Comparison of ENCODE assay signal across 9 mouse cellular contexts in the genomic region with DNA sequence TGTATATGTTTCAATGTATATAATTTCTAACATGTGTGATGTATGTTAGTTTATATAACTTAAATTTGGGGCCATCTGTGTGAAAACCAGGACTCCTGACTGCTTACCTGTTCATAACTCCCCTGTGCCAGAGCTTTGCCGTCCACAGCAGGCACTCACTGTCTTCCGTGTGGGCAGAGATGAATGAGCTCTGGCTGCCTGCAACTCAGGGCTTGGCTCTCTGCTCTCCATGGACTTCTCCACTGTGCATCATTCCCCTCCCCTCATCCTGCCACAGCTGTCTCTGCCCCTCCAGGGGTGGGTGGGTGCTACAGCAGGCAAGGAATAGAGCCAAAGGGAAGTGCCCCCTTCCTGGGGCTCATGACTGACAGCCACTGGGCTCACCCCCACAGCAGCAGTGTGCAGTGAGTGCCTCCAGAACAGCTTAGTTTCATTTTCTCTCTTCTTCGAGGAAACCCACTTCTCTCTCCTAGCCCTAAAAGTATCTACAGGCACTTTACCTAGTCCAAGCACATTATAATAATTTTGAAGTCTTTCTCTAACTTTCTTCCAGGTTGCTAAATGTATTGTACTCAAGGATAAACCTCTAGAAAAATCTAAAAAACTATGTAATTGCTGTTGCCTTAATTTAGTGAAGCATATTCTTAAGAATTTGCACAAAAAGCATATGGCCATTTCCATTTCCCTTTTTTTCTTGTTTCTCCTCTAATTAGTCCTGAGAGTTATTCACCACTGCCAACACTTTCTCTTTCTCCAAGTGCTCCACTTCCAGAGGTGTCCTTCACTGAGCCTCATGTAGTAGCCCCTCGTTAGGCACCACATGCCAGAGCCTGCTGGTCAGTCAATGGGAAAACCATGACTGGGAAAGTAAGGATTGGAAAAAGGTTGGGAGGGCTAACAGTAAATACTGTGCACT. TPM values are rescaled to one million over a fixed set of nuclear protein-coding genes. Genes with fewer than 3 reads are reported as not detected.
DNase-seq lines count a peak whose midpoint lies in the region; ATAC-seq and TF ChIP-seq lines count a peak whose summit lies in the region.
"Had no signal": no experiment of that assay in that cellular context is flagged by ENCODE, and none has a peak within 500 bp of the region (broad histone marks: within the 10 kb centered on the region; RNA-seq: fewer than 3 reads in every experiment).

No protein-coding gene starts in this region.

- no peak for TF ChIP-seq CTCF in lung, adult 2 months (IDR thresholded peaks at IDR 0.05; ENCODE audit: insufficient read depth, low read length)

- H3K27me3 ChIP-seq in lung, embryonic 16.5 days (ENCODE audit: control insufficient read depth, insufficient read depth, low read depth, low read length), result no peaks in the 10 kb centered on the region
- no peaks in the 10 kb centered on the region for H3K27me3 ChIP-seq in liver, embryonic 15.5 days
- no peaks in the 10 kb centered on the region for H3K27me3 ChIP-seq in midbrain, embryonic 16.5 days (ENCODE audit: control insufficient read depth, insufficient read depth, low read depth, low read length)
- H3K27me3 ChIP-seq: neural tube, embryonic 13.5 days had no signal

- no peak for TF ChIP-seq POLR2A in lung, adult 2 months (IDR thresholded peaks at IDR 0.05; ENCODE audit: borderline replicate concordance, extremely low read depth, low read depth, low read length)

- no peak overlapping the region for H3K27ac ChIP-seq in lung, embryonic 16.5 days (ENCODE audit: low read length)
- H3K27ac ChIP-seq in liver, embryonic 15.5 days (replicated peaks), result no peak overlapping the region
- H3K27ac ChIP-seq in midbrain, embryonic 16.5 days (ENCODE audit: low read length), result no peak overlapping the region
- H3K27ac ChIP-seq: neural tube, embryonic 13.5 days had no signal

- no peak for ATAC-seq in lung, embryonic 16.5 days (ENCODE audit: low read depth)
- no peak for ATAC-seq in liver, embryonic 15.5 days (ENCODE audit: insufficient read depth)
- no peak for ATAC-seq in midbrain, embryonic 16.5 days

- intact Hi-C loops in left cerebral cortex, postnatal 10 days (cut with DNase I), result no loop called here

- WGBS in lung, embryonic 16.5 days, result 55% methylated on average over 4 of the region's 4 CpGs
- WGBS in lung, adult 2 months, result 43% methylated on average over 4 of the region's 4 CpGs
- WGBS in liver, embryonic 15.5 days (ENCODE audit: insufficient replicate concordance), result 31% methylated on average over 4 of the region's 4 CpGs
- 75% methylated on average over 4 of the region's 4 CpGs for WGBS in midbrain, embryonic 16.5 days

- H3K36me3 ChIP-seq in lung, embryonic 16.5 days (ENCODE audit: control insufficient read depth, insufficient read depth, low read length), result no peaks in the 10 kb centered on the region
- H3K36me3 ChIP-seq in liver, embryonic 15.5 days (replicated peaks), result no peaks in the 10 kb centered on the region
- H3K36me3 ChIP-seq in midbrain, embryonic 16.5 days (ENCODE audit: control insufficient read depth, insufficient read depth, low read length), result no peaks in the 10 kb centered on the region
- H3K36me3 ChIP-seq: neural tube, embryonic 13.5 days had no signal

- 0 out of 2 replicates have a peak, but pooled peaks cover 4% of the 10 kb centered on the region for H3K4me1 ChIP-seq in lung, embryonic 16.5 days (replicated peaks; ENCODE audit: control insufficient read depth, insufficient read depth, low read length)
- H3K4me1 ChIP-seq in lung, adult 2 months (ENCODE audit: control insufficient read depth, insufficient read depth, low read length), result no peaks in the 10 kb centered on the region
- no peaks in the 10 kb centered on the region for H3K4me1 ChIP-seq in liver, embryonic 15.5 days (replicated peaks)
- no peaks in the 10 kb centered on the region for H3K4me1 ChIP-seq in midbrain, embryonic 16.5 days (ENCODE audit: control insufficient read depth, insufficient read depth, low read length)
- H3K4me1 ChIP-seq: neural tube, embryonic 13.5 days had no signal

- no peak overlapping the region for H3K9ac ChIP-seq in lung, embryonic 16.5 days (ENCODE audit: low read length)
- H3K9ac ChIP-seq in liver, embryonic 15.5 days, result no peak overlapping the region
- H3K9ac ChIP-seq in midbrain, embryonic 16.5 days (ENCODE audit: low read depth, low read length), result no peak overlapping the region
- H3K9ac ChIP-seq: neural tube, embryonic 13.5 days had no signal

- DNase-seq in lung, adult 2 months, result no peak
- peak; percentile 9 for DNase-seq in adrenal gland, postnatal 25 days
- DNase-seq in thymus, postnatal 36 days, result peak; percentile 13 to 36
- no peak for DNase-seq in left cerebral cortex, postnatal 10 days (ENCODE audit: extremely low spot score in 1 of 2, low spot score in 2 of 2)
- DNase-seq: kidney, postnatal 14 days had no signal

- no peaks in the 10 kb centered on the region for H3K9me3 ChIP-seq in lung, embryonic 16.5 days (ENCODE audit: control insufficient read depth, low read length)
- H3K9me3 ChIP-seq in liver, embryonic 15.5 days (replicated peaks), result no peaks in the 10 kb centered on the region
- H3K9me3 ChIP-seq in midbrain, embryonic 16.5 days (replicated peaks; ENCODE audit: control insufficient read depth, low read length, poor library complexity, severe bottlenecking), result no peaks in the 10 kb centered on the region
- H3K9me3 ChIP-seq: neural tube, embryonic 13.5 days had no signal

- H3K4me2 ChIP-seq in lung, embryonic 16.5 days (ENCODE audit: low read depth, low read length), result peak overlapping the region; percentile 13; the same call in 1 of the 2 replicates
- H3K4me2 ChIP-seq in liver, embryonic 15.5 days, result peak overlapping the region; percentile 38
- H3K4me2 ChIP-seq in midbrain, embryonic 16.5 days (ENCODE audit: low read length), result no peak overlapping the region
- H3K4me2 ChIP-seq: neural tube, embryonic 13.5 days had no signal

- H3K4me3 ChIP-seq in lung, embryonic 16.5 days (ENCODE audit: low read length), result no peak overlapping the region
- H3K4me3 ChIP-seq in lung, adult 2 months (replicated peaks; ENCODE audit: extremely low read depth, low read depth, low read length), result no peak overlapping the region
- H3K4me3 ChIP-seq in liver, embryonic 15.5 days (replicated peaks), result peak overlapping the region; percentile 12; the same call in 1 of the 2 replicates
- H3K4me3 ChIP-seq in midbrain, embryonic 16.5 days (ENCODE audit: low read depth, low read length), result no peak overlapping the region
- H3K4me3 ChIP-seq: neural tube, embryonic 13.5 days had no signal

RNA-seq across cellular contexts. Expression of gene Mfsd6, which starts 36.9 kb away (rescaled TPM):
- 2.7 and 3.0 TPM in 2 replicates for polyA plus RNA-seq in lung, embryonic 16.5 days (2015; fragmentation: Nextera tagmentation; extraction: Ambion mirVana)
- polyA plus RNA-seq in lung, adult 2 months (2012; rRNA removed), result 18.3 and 23.2 TPM in 2 replicates
- 18.2 and 21.1 TPM in 2 replicates for total RNA-seq in adrenal gland, postnatal 25 days (2021)
- polyA plus RNA-seq in liver, embryonic 15.5 days (2015; fragmentation: Nextera tagmentation; extraction: Ambion mirVana), result 0.51 and 0.67 TPM in 2 replicates
- total RNA-seq in left cerebral cortex, postnatal 10 days (2021), result 10 to 100 TPM; 69.3 to 70.1 TPM
- polyA plus RNA-seq in midbrain, embryonic 16.5 days (2015; fragmentation: Nextera tagmentation; extraction: Ambion mirVana), result 12.1 and 12.3 TPM in 2 replicates

RNA-seq across cellular contexts. Expression of gene Inpp1, which starts 53.3 kb away (rescaled TPM):
- 12.8 and 14.8 TPM in 2 replicates for polyA plus RNA-seq in lung, embryonic 16.5 days (2015; fragmentation: Nextera tagmentation; extraction: Ambion mirVana)
- 7.0 and 9.3 TPM in 2 replicates for polyA plus RNA-seq in lung, adult 2 months (2012; rRNA removed)
- total RNA-seq in adrenal gland, postnatal 25 days (2021), result 17.8 and 19.6 TPM in 2 replicates
- polyA plus RNA-seq in liver, embryonic 15.5 days (2015; fragmentation: Nextera tagmentation; extraction: Ambion mirVana), result 5.2 and 5.8 TPM in 2 replicates
- total RNA-seq in left cerebral cortex, postnatal 10 days (2021), result 10 to 100 TPM; 40.6 to 46.6 TPM
- 40.9 and 45.0 TPM in 2 replicates for polyA plus RNA-seq in midbrain, embryonic 16.5 days (2015; fragmentation: Nextera tagmentation; extraction: Ambion mirVana)

Comparison
In these comparisons a context has a peak if more than half of its experiments do, and no peak if none do; other contexts are left out.
1. DNase-seq: peak in adrenal gland, postnatal 25 days (single experiment) and thymus, postnatal 36 days (2 of 2); none in lung, adult 2 months (single experiment) and left cerebral cortex, postnatal 10 days (0 of 2).